Mouse (Mus musculus): Measurements from ENCODE around the gene Tom1l2.

Tom1l2 gene

GRCm38 (mm10) chr11:60246077-60246476, 106.6 kb downstream of the Tom1l2 start:
- in situ Hi-C loops (cut with MboI; ENCODE audit: unreplicated experiment in 2 of 2), result no loop called here

- in situ Hi-C loops (cut with MboI; ENCODE audit: unreplicated experiment in 2 of 2), result no loop called here
Measured at GRCm38 (mm10) chr11:60244503-60245143, 108.1 kb downstream of the Tom1l2 start.

GRCm38 (mm10) chr11:60240509-60240908, 112.2 kb downstream of the Tom1l2 start:
- in situ Hi-C loops (cut with MboI; ENCODE audit: unreplicated experiment in 2 of 2), result no loop called here

GRCm38 (mm10) chr11:60235351-60235750, 117.4 kb downstream of the Tom1l2 start:
- in situ Hi-C loops (cut with MboI; ENCODE audit: unreplicated experiment in 2 of 2), result loop anchor here in 1 of 2 experiments (5.0 kb wide), 1 partner anchor 42 kb away; no protein-coding TSS in a partner anchor

GRCm38 (mm10) chr11:60233235-60233634, 119.5 kb downstream of the Tom1l2 start:
- in situ Hi-C loops (cut with MboI; ENCODE audit: unreplicated experiment in 2 of 2), result no loop called here

GRCm38 (mm10) chr11:60232441-60233058, 120.2 kb downstream of the Tom1l2 start:
- in situ Hi-C loops (cut with MboI; ENCODE audit: unreplicated experiment in 2 of 2), result no loop called here

GRCm38 (mm10) chr11:60231951-60232350, 120.8 kb downstream of the Tom1l2 start:
- in situ Hi-C loops (cut with MboI; ENCODE audit: unreplicated experiment in 2 of 2), result no loop called here

- in situ Hi-C loops (cut with MboI; ENCODE audit: unreplicated experiment in 2 of 2), result no loop called here
Measured at GRCm38 (mm10) chr11:60231326-60231725, 121.4 kb downstream of the Tom1l2 start.

GRCm38 (mm10) chr11:60230512-60230911, 122.2 kb downstream of the Tom1l2 start:
- in situ Hi-C loops (cut with MboI; ENCODE audit: unreplicated experiment in 2 of 2), result no loop called here

- in situ Hi-C loops (cut with MboI; ENCODE audit: unreplicated experiment in 2 of 2), result no loop called here
Measured at GRCm38 (mm10) chr11:60229821-60230220, 122.9 kb downstream of the Tom1l2 start.

- in situ Hi-C loops (cut with MboI; ENCODE audit: unreplicated experiment in 2 of 2), result no loop called here
Measured at GRCm38 (mm10) chr11:60228525-60228924, 124.2 kb downstream of the Tom1l2 start.

- in situ Hi-C loops (cut with MboI; ENCODE audit: unreplicated experiment in 2 of 2), result no loop called here
Measured at GRCm38 (mm10) chr11:60225874-60226273, 126.8 kb downstream of the Tom1l2 start.

GRCm38 (mm10) chr11:60224676-60225075, 128.0 kb downstream of the Tom1l2 start:
- in situ Hi-C loops (cut with MboI; ENCODE audit: unreplicated experiment in 2 of 2), result no loop called here

GRCm38 (mm10) chr11:60222469-60223236, 130.1 kb downstream of the Tom1l2 start, which contains the start of gene Srebf1:
Srebf1 (minus strand) TSS chr11:60222581.
- in situ Hi-C loops (cut with MboI; ENCODE audit: unreplicated experiment in 2 of 2), result no loop called here

- in situ Hi-C loops (cut with MboI; ENCODE audit: unreplicated experiment in 2 of 2), result no loop called here
Measured at GRCm38 (mm10) chr11:60222085-60222468, 130.6 kb downstream of the Tom1l2 start.

- in situ Hi-C loops (cut with MboI; ENCODE audit: unreplicated experiment in 2 of 2), result no loop called here
Measured at GRCm38 (mm10) chr11:60221425-60221824, 131.3 kb downstream of the Tom1l2 start.

GRCm38 (mm10) chr11:60220291-60220804, 132.4 kb downstream of the Tom1l2 start:
- in situ Hi-C loops (cut with MboI; ENCODE audit: unreplicated experiment in 2 of 2), result no loop called here

GRCm38 (mm10) chr11:60219609-60220008, 133.1 kb downstream of the Tom1l2 start:
- in situ Hi-C loops (cut with MboI; ENCODE audit: unreplicated experiment in 2 of 2), result no loop called here

- in situ Hi-C loops (cut with MboI; ENCODE audit: unreplicated experiment in 2 of 2), result no loop called here
Measured at GRCm38 (mm10) chr11:60217467-60217866, 135.2 kb downstream of the Tom1l2 start.

- in situ Hi-C loops (cut with MboI; ENCODE audit: unreplicated experiment in 2 of 2), result no loop called here
Measured at GRCm38 (mm10) chr11:60216671-60217070, 136.0 kb downstream of the Tom1l2 start.

GRCm38 (mm10) chr11:60213266-60213665, 139.4 kb downstream of the Tom1l2 start:
- in situ Hi-C loops (cut with MboI; ENCODE audit: unreplicated experiment in 2 of 2), result no loop called here
